Mouse (Mus musculus) G1E (cell line): Measurements from ENCODE around the gene Sox5.

Source experiments
- CTCF ChIP-seq: IDR thresholded peaks from 2 replicates; pipeline ENCODE4 v1.5.1; 2012; ENCODE audit warnings: low read depth, low read length, inconsistent platforms, mixed read lengths
- GATA1 ChIP-seq: IDR thresholded peaks from 2 replicates; pipeline ENCODE4 v1.6.1; 2012; ENCODE audit warnings: borderline replicate concordance, low read length, inconsistent platforms, mixed read lengths
- GATA2 ChIP-seq: IDR thresholded peaks from 2 replicates; pipeline ENCODE4 v1.6.1; 2012; ENCODE audit warnings: low read depth, low read length, inconsistent platforms, borderline replicate concordance
- POLR2AphosphoS5 ChIP-seq: IDR thresholded peaks from 2 replicates; pipeline ENCODE4 v1.6.1; 2012; ENCODE audit warnings: low read depth, low read length, inconsistent platforms; ENCODE audit not compliant: insufficient replicate concordance
- TAL1 ChIP-seq: conservative IDR thresholded peaks from 2 replicates; pipeline ENCODE4 v1.6.1; 2012; ENCODE audit warnings: low read depth, low read length, inconsistent platforms, mixed read lengths

DNA sequence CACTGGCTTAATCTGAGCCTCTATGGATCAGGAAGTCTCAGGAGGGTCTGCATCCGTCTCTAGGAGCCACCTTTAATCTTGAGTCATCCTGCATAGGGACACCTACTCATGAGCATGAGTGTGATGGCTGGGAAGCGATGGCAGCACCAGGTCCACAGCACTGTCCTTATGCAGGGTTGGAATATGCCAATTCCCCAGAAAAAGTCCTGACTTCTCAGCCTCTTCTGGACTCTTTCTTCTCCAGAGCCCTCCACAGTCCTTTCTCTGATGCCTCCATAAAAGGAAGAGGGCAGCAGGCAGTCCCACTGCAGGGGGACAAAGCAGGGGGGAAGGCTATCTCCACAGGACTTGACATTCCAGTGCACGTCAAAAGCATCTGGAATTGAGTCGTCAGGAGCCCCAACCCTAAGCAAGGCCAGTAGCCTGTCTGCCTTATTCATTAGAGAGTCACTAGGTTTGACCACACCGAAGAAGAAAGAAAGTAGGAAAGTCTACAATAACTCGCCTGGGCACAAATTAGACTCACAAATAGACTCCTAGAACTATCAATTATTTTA is 531.1 kb downstream of the Sox5 start:
- TF ChIP-seq TAL1 (no peak), CTCF (no peak), GATA1 (no peak), POLR2AphosphoS5 (no peak), GATA2 (no peak)
